Mouse (Mus musculus): ENCODE data around the gene Cobl. TPM values are rescaled to one million over a fixed set of nuclear protein-coding genes. Genes with fewer than 3 reads are reported as not detected.

Gene Cobl
- total and polyA plus RNA-seq, 2 experiments from 2014 or later = 20.5 to 42.5 TPM

- Histone ChIP-seq H3K27ac (ENCODE audit: low read depth) (no peak overlapping the region), H3K9me3 (replicated peaks; ENCODE audit: control insufficient read depth, low read length) (no peaks in the 10 kb centered on the region), H3K9ac (replicated peaks; ENCODE audit: low read depth, low read length) (no peak overlapping the region), H3K4me2 (ENCODE audit: low read depth, low read length) (no peak overlapping the region), H3K4me3 (ENCODE audit: low read depth, low read length) (no peak overlapping the region), H3K36me3 (replicated peaks; ENCODE audit: control insufficient read depth, insufficient read depth, low read length) (no peaks in the 10 kb centered on the region), H3K27me3 (ENCODE audit: control insufficient read depth, insufficient read depth, low read length) (no peaks in the 10 kb centered on the region), H3K4me1 (ENCODE audit: control insufficient read depth, insufficient read depth) (peaks cover 3% of the 10 kb centered on the region; the same call in 1 of the 2 replicates)
- no peak for DNase-seq (ENCODE audit: low spot score)
- TF ChIP-seq CTCF (IDR thresholded peaks at IDR 0.05; ENCODE audit: low read depth) (no peak), EP300 (IDR thresholded peaks at IDR 0.05; ENCODE audit: low read depth) (no peak)
- ATAC-seq (ENCODE audit: insufficient read depth, low read depth) = no peak
- 64% methylated on average over 3 of the region's 3 CpGs for WGBS
These were observed 44.6 kb downstream of the Cobl start for GRCm38 (mm10) chr11:12420146-12420545.

- peak; percentile 49 for DNase-seq (ENCODE audit: low spot score)
- Histone ChIP-seq H3K4me3 (ENCODE audit: low read depth, low read length) (no peak overlapping the region), H3K27me3 (ENCODE audit: control insufficient read depth, insufficient read depth, low read length) (no peaks in the 10 kb centered on the region), H3K9ac (replicated peaks; ENCODE audit: low read depth, low read length) (no peak overlapping the region), H3K4me2 (ENCODE audit: low read depth, low read length) (no peak overlapping the region), H3K9me3 (replicated peaks; ENCODE audit: control insufficient read depth, low read length) (no peaks in the 10 kb centered on the region), H3K4me1 (ENCODE audit: control insufficient read depth, insufficient read depth) (no peaks in the 10 kb centered on the region; the same call in 1 of the 2 replicates), H3K36me3 (replicated peaks; ENCODE audit: control insufficient read depth, insufficient read depth, low read length) (no peaks in the 10 kb centered on the region), H3K27ac (ENCODE audit: low read depth) (no peak overlapping the region)
- TF ChIP-seq CTCF (IDR thresholded peaks at IDR 0.05; ENCODE audit: low read depth) (no peak), EP300 (IDR thresholded peaks at IDR 0.05; ENCODE audit: low read depth) (no peak)
- no peak for ATAC-seq (ENCODE audit: insufficient read depth, low read depth)
- WGBS = 50% methylated on average over 7 of the region's 7 CpGs
These were observed 47.9 kb downstream of the Cobl start for GRCm38 (mm10) chr11:12416899-12417298.

GRCm38 (mm10) chr11:12415329-12415728 is 49.4 kb downstream of the Cobl start:
- ATAC-seq (ENCODE audit: insufficient read depth, low read depth) (no peak), DNase-seq (ENCODE audit: low spot score) (no peak)
- Histone ChIP-seq H3K4me3 (ENCODE audit: low read depth, low read length) (no peak overlapping the region), H3K36me3 (replicated peaks; ENCODE audit: control insufficient read depth, insufficient read depth, low read length) (no peaks in the 10 kb centered on the region), H3K27ac (ENCODE audit: low read depth) (no peak overlapping the region), H3K9ac (replicated peaks; ENCODE audit: low read depth, low read length) (no peak overlapping the region), H3K4me2 (ENCODE audit: low read depth, low read length) (no peak overlapping the region), H3K27me3 (ENCODE audit: control insufficient read depth, insufficient read depth, low read length) (no peaks in the 10 kb centered on the region), H3K9me3 (replicated peaks; ENCODE audit: control insufficient read depth, low read length) (no peaks in the 10 kb centered on the region), H3K4me1 (ENCODE audit: control insufficient read depth, insufficient read depth) (no peaks in the 10 kb centered on the region; the same call in 1 of the 2 replicates)
- TF ChIP-seq EP300 (IDR thresholded peaks at IDR 0.05; ENCODE audit: low read depth) = no peak
- TF ChIP-seq CTCF (IDR thresholded peaks at IDR 0.05; ENCODE audit: low read depth) = no peak
- WGBS = 72% methylated on average over 3 of the region's 3 CpGs

GRCm38 (mm10) chr11:12411950-12412349 is 52.8 kb downstream of the Cobl start:
- TF ChIP-seq EP300 (IDR thresholded peaks at IDR 0.05; ENCODE audit: low read depth) (no peak), CTCF (IDR thresholded peaks at IDR 0.05; ENCODE audit: low read depth) (no peak)
- Histone ChIP-seq H3K36me3 (replicated peaks; ENCODE audit: control insufficient read depth, insufficient read depth, low read length) (no peaks in the 10 kb centered on the region), H3K4me1 (ENCODE audit: control insufficient read depth, insufficient read depth) (peaks cover 10% of the 10 kb centered on the region; the same call in 1 of the 2 replicates), H3K9me3 (replicated peaks; ENCODE audit: control insufficient read depth, low read length) (no peaks in the 10 kb centered on the region), H3K9ac (replicated peaks; ENCODE audit: low read depth, low read length) (no peak overlapping the region), H3K4me2 (ENCODE audit: low read depth, low read length) (no peak overlapping the region), H3K27ac (ENCODE audit: low read depth) (no peak overlapping the region), H3K27me3 (ENCODE audit: control insufficient read depth, insufficient read depth, low read length) (no peaks in the 10 kb centered on the region), H3K4me3 (ENCODE audit: low read depth, low read length) (no peak overlapping the region)
- no peak for ATAC-seq (ENCODE audit: insufficient read depth, low read depth)
- DNase-seq (ENCODE audit: low spot score) = no peak
- WGBS = 73% methylated on average over 1 of the region's 1 CpGs

DNA sequence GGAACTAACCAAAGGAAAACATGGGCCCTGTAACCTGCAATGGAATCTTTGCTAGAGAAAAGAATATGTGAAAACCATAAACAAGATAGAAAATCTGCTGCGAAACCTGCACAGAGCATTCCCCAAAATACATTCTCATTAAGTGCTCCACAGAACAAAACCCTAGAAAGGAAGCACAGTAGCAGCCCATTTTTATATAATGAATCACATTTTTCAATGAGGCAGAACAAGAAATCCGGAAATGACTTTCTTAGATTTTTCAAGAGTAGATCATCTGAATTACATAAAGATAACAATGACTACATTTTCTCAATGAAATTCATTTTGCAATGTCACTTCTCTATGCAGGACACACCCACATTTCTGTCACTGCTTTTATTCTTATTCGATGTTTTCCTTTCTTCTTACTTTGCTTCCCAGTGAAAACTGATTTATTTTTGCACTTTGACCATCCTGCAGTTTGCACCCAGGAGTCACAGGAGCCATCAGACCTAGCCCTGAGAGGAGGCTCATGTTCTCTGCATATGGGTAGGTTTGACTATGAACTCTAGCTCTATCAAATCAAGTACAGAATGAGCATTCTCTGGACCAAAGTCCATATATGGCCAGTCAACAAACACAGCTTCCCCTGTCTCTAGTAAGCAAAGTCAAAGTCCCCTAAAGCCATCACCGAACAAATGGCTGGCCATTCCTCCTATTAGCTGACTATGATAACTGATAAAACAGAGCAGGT is 53.5 kb downstream of the Cobl start:
- H3K27ac ChIP-seq (ENCODE audit: low read depth) = no peak overlapping the region
- TF ChIP-seq CTCF (IDR thresholded peaks at IDR 0.05; ENCODE audit: low read depth) = no peak
- TF ChIP-seq EP300 (IDR thresholded peaks at IDR 0.05; ENCODE audit: low read depth) = no peak
- H3K4me3 ChIP-seq (ENCODE audit: low read depth, low read length) = no peak overlapping the region
- no peaks in the 10 kb centered on the region for H3K27me3 ChIP-seq (ENCODE audit: control insufficient read depth, insufficient read depth, low read length)
- ATAC-seq (ENCODE audit: insufficient read depth, low read depth) (no peak), DNase-seq (ENCODE audit: low spot score) (no peak)
- H3K9ac ChIP-seq (replicated peaks; ENCODE audit: low read depth, low read length) = no peak overlapping the region
- no peaks in the 10 kb centered on the region for H3K9me3 ChIP-seq (replicated peaks; ENCODE audit: control insufficient read depth, low read length)
- H3K36me3 ChIP-seq (replicated peaks; ENCODE audit: control insufficient read depth, insufficient read depth, low read length) = no peaks in the 10 kb centered on the region
- no peak overlapping the region for H3K4me2 ChIP-seq (ENCODE audit: low read depth, low read length)
- H3K4me1 ChIP-seq (ENCODE audit: control insufficient read depth, insufficient read depth) = peaks cover 10% of the 10 kb centered on the region; the same call in 1 of the 2 replicates
- 89% methylated on average over 4 of the region's 4 CpGs for WGBS
